Mouse (Mus musculus) heart, adult 2 months (tissue): ENCODE data around the gene Tcf7l2. TPM values are rescaled to one million over a fixed set of nuclear protein-coding genes. Genes with fewer than 3 reads are reported as not detected.

Experiments
- DNase-seq, 2 experiments: peaks; one replicate each; pipeline ENCODE4 v3.0.0; 2021
- H3K27ac ChIP-seq: fragments of 200-600 bp; 2 replicates; pipeline ENCODE4 v1.8.1; 2022
- H3K27me3 ChIP-seq: fragments of 200-500 bp; 2 replicates; pipeline ENCODE4 v1.6.1; 2012; ENCODE audit warnings: mild to moderate bottlenecking, low read length, inconsistent platforms, mixed read lengths; ENCODE audit not compliant: control insufficient read depth, insufficient read depth
- H3K36me3 ChIP-seq: fragments of 200-500 bp; 2 replicates; pipeline ENCODE4 v1.6.1; 2012; ENCODE audit warnings: low read length, inconsistent platforms; ENCODE audit not compliant: control insufficient read depth, insufficient read depth
- H3K4me1 ChIP-seq: fragments of 200-500 bp; 2 replicates; pipeline ENCODE4 v1.6.1; 2011; ENCODE audit warnings: low read length; ENCODE audit not compliant: control insufficient read depth, insufficient read depth
- H3K4me3 ChIP-seq: fragments of 200-600 bp; 2 replicates; pipeline ENCODE4 v1.8.1; 2022
- H3K79me2 ChIP-seq: fragments of 200-500 bp; replicated peaks from 2 replicates; pipeline ENCODE4 v1.6.1; 2012; ENCODE audit warnings: mild to moderate bottlenecking, inconsistent platforms, low read length, moderate library complexity, mixed read lengths; ENCODE audit not compliant: control insufficient read depth, insufficient read depth
- H3K9ac ChIP-seq: fragments of 200-500 bp; 2 replicates; pipeline ENCODE4 v1.6.1; 2012; ENCODE audit warnings: low read depth, mild to moderate bottlenecking, control low read depth, inconsistent platforms, low read length, mixed read lengths
- CTCF ChIP-seq: fragments of 200-600 bp; IDR thresholded peaks from 2 replicates; pipeline ENCODE4 v1.8.1; 2022; ENCODE audit warnings: antibody characterized with exemption, mild to moderate bottlenecking, moderate library complexity
- EP300 ChIP-seq: fragments of 200-500 bp; IDR thresholded peaks from 2 replicates; pipeline ENCODE4 v1.6.1; 2011; ENCODE audit warnings: low read depth, low read length, control low read depth; ENCODE audit not compliant: insufficient read depth
- POLR2A ChIP-seq: fragments of 200-500 bp; IDR thresholded peaks from 2 replicates; pipeline ENCODE4 v1.6.1; 2011; ENCODE audit warnings: mild to moderate bottlenecking, low read depth, low read length, control low read depth; ENCODE audit not compliant: insufficient read depth
- WGBS: fragments of 180-500 bp; shearing (Covaris S2); methylation state at CpG from one replicate; pipeline ENCODE4 v1.1.7; 2018; 5-methylcytosine and 5-hydroxymethylcytosine counted together
- intact Hi-C: fragments of 180-260 bp; cut with DNase I; formaldehyde crosslinking; loops from one replicate; pipeline ENCODE4 v1.15.1; 2025
- polyA plus RNA-seq: library from polyadenylated mRNA; depleted of rRNA; stranded (reverse); fragments of >200 nt; gene quantifications from 2 replicates; pipeline ENCODE4 v1.2.3, GENCODE M21; 2012
- total RNA-seq, 2 experiments: library from RNA; stranded (reverse); gene quantifications; 2 replicates each; pipeline ENCODE4 v1.2.3; 2021

Gene Tcf7l2
- total and polyA plus RNA-seq, 3 experiments, result 11.1 to 14.4 (median 13.9) TPM

DNA sequence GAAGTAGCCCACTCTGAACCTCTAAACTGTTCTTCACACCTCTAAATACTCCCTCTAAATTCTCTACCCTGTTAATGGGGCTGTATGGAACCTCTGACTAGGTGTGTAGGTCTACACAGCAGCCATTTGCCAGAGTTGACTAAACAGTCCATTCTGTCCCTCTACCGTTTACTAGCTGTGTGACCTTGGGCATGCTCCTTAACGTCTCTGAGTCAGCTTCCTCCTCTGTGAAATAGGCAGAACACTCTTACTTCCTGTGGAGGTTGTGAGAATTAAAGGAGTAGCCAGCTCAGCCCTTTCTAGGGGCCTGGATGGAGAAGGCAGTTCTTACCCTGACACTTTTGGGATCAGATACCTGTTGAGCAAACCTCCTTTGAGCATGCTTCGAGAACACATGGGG, 120.9 kb downstream of the Tcf7l2 start:
- Histone ChIP-seq H3K4me3 (no peak overlapping the region), H3K36me3 (no peaks in the 10 kb centered on the region), H3K27ac (no peak overlapping the region), H3K79me2 (no peaks in the 10 kb centered on the region; the same call in 1 of the 2 replicates), H3K4me1 (peaks cover 7% of the 10 kb centered on the region), H3K27me3 (no peaks in the 10 kb centered on the region), H3K9ac (no peak overlapping the region)
- TF ChIP-seq EP300, result no peak
- TF ChIP-seq CTCF, result no peak
- TF ChIP-seq POLR2A, result no peak
- WGBS, result 58% methylated on average over 3 of the region's 3 CpGs
- DNase-seq, result peak in 1 of 2 experiments; percentile 13
- intact Hi-C loops, result no loop called here

DNA sequence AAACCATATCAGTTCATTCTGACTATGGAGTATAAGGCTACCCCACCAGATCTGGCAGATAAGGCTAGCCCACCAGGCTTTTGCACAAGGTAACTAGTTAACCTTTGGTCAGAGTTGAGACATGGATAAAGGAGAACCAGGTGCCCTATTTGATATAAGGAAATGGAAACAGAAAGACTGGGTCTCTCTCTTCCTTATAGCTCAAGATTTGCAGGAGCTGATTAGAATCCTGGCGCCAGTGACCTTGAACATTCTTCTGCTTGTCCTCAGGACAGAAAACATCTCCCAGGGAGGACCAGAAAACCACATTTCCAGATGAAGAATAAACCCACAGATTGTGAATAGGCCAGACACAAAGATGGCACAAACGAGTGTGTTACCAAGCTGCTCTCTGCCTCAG, 123.4 kb downstream of the Tcf7l2 start:
- DNase-seq, result no peak
- Histone ChIP-seq H3K27me3 (no peaks in the 10 kb centered on the region), H3K79me2 (no peaks in the 10 kb centered on the region; the same call in 1 of the 2 replicates), H3K27ac (no peak overlapping the region), H3K9ac (no peak overlapping the region), H3K4me3 (no peak overlapping the region), H3K36me3 (no peaks in the 10 kb centered on the region), H3K4me1 (peaks cover 9% of the 10 kb centered on the region)
- intact Hi-C loops, result no loop called here
- TF ChIP-seq CTCF (no peak), EP300 (no peak), POLR2A (no peak)
- WGBS, result 97% methylated on average over 2 of the region's 2 CpGs

DNA sequence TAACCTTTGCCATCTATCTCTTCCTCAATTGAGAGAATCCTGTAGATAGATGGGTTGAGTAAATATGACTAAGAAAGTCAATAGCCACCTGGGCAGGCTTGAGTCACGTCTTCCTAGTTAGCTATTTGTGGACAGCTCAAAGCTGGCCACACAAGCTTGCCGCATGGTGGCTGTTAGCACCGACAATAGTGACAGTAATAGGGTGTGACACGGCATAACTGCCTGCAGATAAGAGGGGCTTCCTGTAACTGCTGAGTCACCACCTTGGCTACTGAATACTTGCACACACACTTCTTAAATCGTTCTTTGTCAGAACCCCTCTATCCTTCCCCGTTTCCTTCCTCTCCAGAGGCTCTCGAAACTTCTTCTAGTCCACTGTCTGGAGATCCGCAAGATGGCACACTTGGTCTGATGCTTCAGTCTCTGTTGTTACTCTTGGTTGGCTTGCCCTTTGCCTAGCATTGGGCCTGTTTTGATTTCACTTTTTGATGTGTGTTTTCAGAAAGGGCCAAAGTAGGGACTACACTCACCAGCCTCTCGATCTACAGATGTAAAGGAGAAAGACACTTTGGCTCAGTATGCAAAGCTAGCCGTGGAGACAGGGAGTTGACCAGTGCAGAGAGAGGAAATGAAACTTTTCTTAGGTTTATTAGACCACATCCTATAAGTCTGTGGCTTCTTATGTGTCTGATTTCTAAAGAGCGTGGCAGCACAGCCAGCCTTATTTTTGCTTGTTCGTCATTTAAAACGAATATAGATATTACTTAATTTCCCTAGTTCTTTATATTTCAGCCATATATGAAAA, 124.4 kb downstream of the Tcf7l2 start:
- intact Hi-C loops, result no loop called here
- no peaks in the 10 kb centered on the region; the same call in 1 of the 2 replicates for H3K79me2 ChIP-seq
- TF ChIP-seq EP300 (no peak), POLR2A (no peak), CTCF (no peak)
- H3K9ac ChIP-seq, result no peak overlapping the region
- H3K27ac ChIP-seq, result no peak overlapping the region
- peaks cover 14% of the 10 kb centered on the region for H3K4me1 ChIP-seq
- H3K36me3 ChIP-seq, result no peaks in the 10 kb centered on the region
- WGBS, result 42% methylated on average over 13 of the region's 13 CpGs
- H3K27me3 ChIP-seq, result no peaks in the 10 kb centered on the region
- DNase-seq, result no peak
- no peak overlapping the region for H3K4me3 ChIP-seq

DNA sequence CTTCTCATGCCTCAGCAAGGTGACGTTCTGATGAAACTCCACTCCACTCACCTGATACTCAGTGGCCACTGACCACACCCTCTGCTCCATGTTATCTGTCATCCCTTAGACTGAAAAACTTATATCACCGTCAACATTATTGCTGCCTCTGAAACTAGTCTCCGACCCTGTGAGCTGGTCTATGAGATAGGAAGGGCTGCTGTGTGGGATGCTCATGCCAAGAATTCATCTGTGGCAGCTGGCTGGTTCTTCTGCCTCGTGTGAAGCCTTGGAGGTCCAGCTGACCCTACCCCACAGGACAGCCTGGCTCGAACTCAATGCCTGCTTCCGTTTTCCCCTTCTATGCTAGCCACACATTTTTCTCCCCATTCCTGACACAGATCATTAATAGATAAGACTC, 125.6 kb downstream of the Tcf7l2 start:
- Histone ChIP-seq H3K4me1 (peaks cover 16% of the 10 kb centered on the region), H3K4me3 (no peak overlapping the region), H3K27me3 (no peaks in the 10 kb centered on the region), H3K36me3 (no peaks in the 10 kb centered on the region), H3K79me2 (no peaks in the 10 kb centered on the region), H3K27ac (no peak overlapping the region), H3K9ac (no peak overlapping the region)
- intact Hi-C loops, result no loop called here
- 54% methylated on average over 6 of the region's 6 CpGs for WGBS
- no peak for TF ChIP-seq EP300
- TF ChIP-seq POLR2A, result no peak
- TF ChIP-seq CTCF, result no peak
- no peak for DNase-seq

DNA sequence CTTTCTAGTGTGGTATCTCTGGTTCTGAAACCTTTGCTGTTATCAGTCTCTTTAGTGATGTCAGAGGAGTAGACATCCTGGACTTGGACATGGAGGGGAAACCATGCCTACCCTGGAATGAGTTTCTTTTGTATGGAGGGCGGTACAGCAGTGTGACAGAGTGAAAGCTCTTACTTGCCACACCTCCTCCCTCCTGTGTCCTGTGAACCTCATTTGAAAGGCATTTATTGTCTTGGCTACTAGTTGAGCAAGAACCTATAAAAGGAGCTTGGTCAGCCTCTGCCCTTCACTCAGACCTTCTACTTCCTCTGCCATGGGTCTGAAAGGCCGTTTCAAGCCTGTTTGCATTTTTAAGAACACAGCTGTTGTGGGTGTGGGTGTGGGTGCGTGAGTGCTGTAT, 126.3 kb downstream of the Tcf7l2 start:
- H3K27ac ChIP-seq, result no peak overlapping the region
- intact Hi-C loops, result no loop called here

DNA sequence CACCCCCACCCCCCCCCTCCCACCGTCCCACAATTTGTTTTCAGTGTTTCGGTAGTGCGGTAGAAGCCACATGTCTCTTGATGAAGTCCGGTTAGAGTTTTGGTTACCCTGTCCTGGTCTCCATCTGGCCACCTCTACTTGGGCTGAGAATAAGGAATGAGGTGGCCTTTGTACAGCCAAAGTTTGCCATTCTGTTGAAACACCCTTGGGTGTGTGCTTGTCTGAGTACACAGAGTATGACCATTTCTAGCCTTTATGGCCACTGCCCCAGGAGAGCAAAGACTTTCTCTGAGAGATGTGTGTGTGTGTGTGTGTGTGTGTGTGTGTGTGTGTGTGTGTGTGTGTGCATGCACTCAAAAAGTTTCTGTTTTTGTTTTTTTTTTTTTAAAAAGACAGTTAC, 127.0 kb downstream of the Tcf7l2 start:
- 96% methylated on average over 4 of the region's 4 CpGs for WGBS
- no peaks in the 10 kb centered on the region for H3K36me3 ChIP-seq
- H3K4me1 ChIP-seq, result peaks cover 16% of the 10 kb centered on the region
- no peak overlapping the region for H3K4me3 ChIP-seq
- H3K9ac ChIP-seq, result no peak overlapping the region
- TF ChIP-seq EP300, result no peak
- TF ChIP-seq CTCF, result no peak
- no peak for TF ChIP-seq POLR2A
- H3K27me3 ChIP-seq, result no peaks in the 10 kb centered on the region
- H3K79me2 ChIP-seq, result no peaks in the 10 kb centered on the region
- intact Hi-C loops, result no loop called here
- no peak for DNase-seq
- no peak overlapping the region for H3K27ac ChIP-seq

More for the DNA sequence above, 126.3 kb downstream of the Tcf7l2 start:
- Histone ChIP-seq H3K27me3 (no peaks in the 10 kb centered on the region), H3K79me2 (no peaks in the 10 kb centered on the region), H3K4me3 (no peak overlapping the region), H3K36me3 (no peaks in the 10 kb centered on the region), H3K9ac (no peak overlapping the region), H3K4me1 (peaks cover 16% of the 10 kb centered on the region)
- DNase-seq, result no peak
- WGBS, result 47% methylated on average over 3 of the region's 3 CpGs
- no peak for TF ChIP-seq CTCF
- no peak for TF ChIP-seq EP300
- no peak for TF ChIP-seq POLR2A
